Mouse (Mus musculus): ENCODE measurements at regions not wholly inside any gene's neighbourhood (a gene's known extent, or its start where the extent isn't known, plus 50 kb on each side); places are given as distances from the start of the nearest gene placed in this dataset.

- TF ChIP-seq POLR2A (IDR thresholded peaks at IDR 0.05; ENCODE audit: borderline replicate concordance, control insufficient read depth, low read depth, low read length) (no peak), CTCF (IDR thresholded peaks at IDR 0.05; ENCODE audit: control insufficient read depth, insufficient read depth, low read length) (peak; percentile 50)
These were observed 168.8 kb downstream of the Tomm20 start for GRCm38 (mm10) chr8:126776605-126777469.

All from bone marrow, adult 2 months (tissue).